Mouse (Mus musculus): ENCODE results near the gene Cypt15. TPM values are rescaled to one million over a fixed set of nuclear protein-coding genes. Genes with fewer than 3 reads are reported as not detected.
"Not testable (repeated sequence)": the region's sequence is repeated elsewhere in the genome, so short reads cannot be mapped to it uniquely, and the experiment has no call there.

The Cypt15 gene
- polyA plus RNA-seq (2012; rRNA removed) (not detected in 2 replicates), polyA plus RNA-seq (2014; fragmentation: Nextera tagmentation; extraction: Ambion mirVana) (not detected in 2 replicates)

DNA sequence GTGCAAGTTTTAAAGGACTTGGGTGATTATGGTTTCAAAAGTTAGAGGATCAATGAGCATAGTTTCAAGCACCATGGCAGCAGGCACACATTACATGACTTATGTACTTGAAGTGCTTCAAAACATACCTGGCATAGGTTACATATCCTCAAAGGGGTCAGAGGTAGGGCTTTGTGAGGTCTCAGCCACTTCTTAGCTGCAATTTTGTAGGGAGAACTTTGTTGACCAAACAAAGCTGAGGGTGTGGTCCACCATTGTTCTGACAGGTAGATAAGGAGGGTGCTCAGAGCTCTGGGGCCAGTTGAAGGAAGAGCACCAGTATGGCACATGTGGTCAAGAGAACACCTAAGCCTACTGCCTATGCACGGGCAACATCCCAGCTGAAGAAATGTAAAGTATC, at the start of gene Cypt15:
Cypt15 (plus strand) TSS at position 301 of the 400 bp plus-strand sequence.
- ATAC-seq (ENCODE audit: insufficient read depth); H3K27ac ChIP-seq; H3K9ac ChIP-seq (replicated peaks); H3K4me2 ChIP-seq (ENCODE audit: low read depth); H3K27me3 ChIP-seq (ENCODE audit: control insufficient read depth, insufficient read depth, low read length); H3K9me3 ChIP-seq (ENCODE audit: control insufficient read depth, low read length); DNase-seq (ENCODE audit: low read depth in 3 of 3, low spot score in 3 of 3); H3K4me1 ChIP-seq (replicated peaks; ENCODE audit: control insufficient read depth in 2 of 2, insufficient read depth in 2 of 2, low read length in 1 of 2); H3K36me3 ChIP-seq (replicated peaks; ENCODE audit: control insufficient read depth, insufficient read depth, low read depth); H3K4me3 ChIP-seq (ENCODE audit: insufficient read depth in 1 of 2, low read depth in 2 of 2, low read length in 2 of 2): not testable (repeated sequence)
- WGBS (ENCODE audit: insufficient replicate concordance), result 62% methylated on average over 1 of the region's 1 CpGs

DNA sequence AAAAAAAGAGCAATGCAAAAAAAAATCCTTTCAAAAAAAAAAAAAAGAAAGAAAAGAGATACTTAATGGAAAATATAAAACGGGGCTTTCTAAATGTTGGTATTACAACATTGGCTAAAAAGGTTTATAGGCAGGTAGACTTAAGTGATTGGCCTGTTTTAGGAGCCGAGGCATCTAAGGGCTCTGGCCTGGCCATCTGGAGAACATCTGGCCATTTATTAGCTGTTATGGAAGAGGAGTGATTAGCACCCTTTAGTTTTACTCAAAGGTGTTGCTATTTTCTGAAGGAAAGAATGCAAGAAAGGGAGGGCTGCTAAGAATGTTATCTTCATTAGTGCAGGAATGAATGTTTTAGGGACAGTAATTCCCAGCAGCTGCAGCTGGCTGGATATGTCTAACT, 24.9 kb downstream of the Cypt15 start:
- 62% methylated on average over 2 of the region's 2 CpGs for WGBS (ENCODE audit: insufficient replicate concordance)
- no peaks in the 10 kb centered on the region for H3K4me1 ChIP-seq (replicated peaks; ENCODE audit: control insufficient read depth in 2 of 2, insufficient read depth in 2 of 2, low read length in 1 of 2)
- TF ChIP-seq CTCF (IDR thresholded peaks at IDR 0.05; ENCODE audit: low read depth), result no peak
- TF ChIP-seq EP300 (IDR thresholded peaks at IDR 0.05; ENCODE audit: low read depth), result no peak
- H3K4me3 ChIP-seq (ENCODE audit: insufficient read depth in 1 of 2, low read depth in 2 of 2, low read length in 2 of 2), result no peak overlapping the region
- DNase-seq (ENCODE audit: low read depth in 3 of 3, low spot score in 3 of 3) (no peak), ATAC-seq (ENCODE audit: insufficient read depth) (no peak)
- no peaks in the 10 kb centered on the region for H3K27me3 ChIP-seq (ENCODE audit: control insufficient read depth, insufficient read depth, low read length)
- no peaks in the 10 kb centered on the region for H3K9me3 ChIP-seq (ENCODE audit: control insufficient read depth, low read length)
- no peak overlapping the region for H3K9ac ChIP-seq (replicated peaks)
- H3K27ac ChIP-seq, result no peak overlapping the region
- no peaks in the 10 kb centered on the region for H3K36me3 ChIP-seq (replicated peaks; ENCODE audit: control insufficient read depth, insufficient read depth, low read depth)
- H3K4me2 ChIP-seq (ENCODE audit: low read depth), result no peak overlapping the region

DNA sequence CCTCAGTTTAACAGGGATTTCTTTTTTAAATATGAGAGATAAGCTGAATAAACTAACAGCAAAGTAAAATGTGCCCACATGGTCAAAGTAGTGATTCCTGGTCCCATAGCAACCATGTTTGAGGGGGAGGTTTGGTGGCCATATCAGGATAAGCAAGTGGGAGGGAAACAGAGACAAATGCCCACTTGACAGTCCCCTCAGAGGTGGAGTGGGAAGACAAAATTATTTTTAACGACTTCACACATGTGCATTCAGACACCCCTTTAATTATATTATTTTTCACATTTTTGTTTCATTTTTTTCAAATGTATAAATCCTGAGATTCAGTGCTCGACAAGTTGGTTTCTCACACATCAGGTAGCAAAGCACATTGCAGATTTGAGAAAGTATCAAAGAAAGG, 32.8 kb downstream of the Cypt15 start:
- H3K27me3 ChIP-seq (ENCODE audit: control insufficient read depth, insufficient read depth, low read length), result no peaks in the 10 kb centered on the region
- no peaks in the 10 kb centered on the region for H3K4me1 ChIP-seq (replicated peaks; ENCODE audit: control insufficient read depth in 2 of 2, insufficient read depth in 2 of 2, low read length in 1 of 2)
- DNase-seq (ENCODE audit: low read depth in 3 of 3, low spot score in 3 of 3) (no peak), ATAC-seq (ENCODE audit: insufficient read depth) (no peak)
- no peak overlapping the region for H3K27ac ChIP-seq
- no peak overlapping the region for H3K4me2 ChIP-seq (ENCODE audit: low read depth)
- H3K9ac ChIP-seq (replicated peaks), result no peak overlapping the region
- no peak overlapping the region for H3K4me3 ChIP-seq (ENCODE audit: insufficient read depth in 1 of 2, low read depth in 2 of 2, low read length in 2 of 2)
- TF ChIP-seq CTCF (IDR thresholded peaks at IDR 0.05; ENCODE audit: low read depth), result no peak
- TF ChIP-seq EP300 (IDR thresholded peaks at IDR 0.05; ENCODE audit: low read depth), result no peak
- WGBS (ENCODE audit: insufficient replicate concordance), result 27% methylated on average over 2 of the region's 2 CpGs
- H3K9me3 ChIP-seq (ENCODE audit: control insufficient read depth, low read length), result no peaks in the 10 kb centered on the region
- no peaks in the 10 kb centered on the region for H3K36me3 ChIP-seq (replicated peaks; ENCODE audit: control insufficient read depth, insufficient read depth, low read depth)

DNA sequence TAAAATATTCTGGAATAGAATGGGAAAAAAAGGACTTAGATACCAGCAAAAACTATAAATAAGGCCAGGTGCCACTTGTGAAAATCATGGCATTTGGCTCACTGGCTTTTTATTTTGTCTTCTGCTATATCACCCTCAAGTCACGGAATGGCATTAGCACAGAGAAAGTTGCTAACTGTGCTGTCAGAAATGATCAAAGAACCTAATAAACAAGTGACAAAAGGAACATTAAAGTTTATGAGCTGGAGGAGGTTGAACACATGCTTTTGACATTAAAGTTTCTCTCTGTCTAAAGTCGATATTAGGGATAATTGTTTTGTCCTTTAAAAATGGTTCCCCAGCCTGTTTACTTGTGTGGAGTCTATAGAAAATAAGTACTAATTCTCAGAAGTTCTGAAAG, 37.7 kb downstream of the Cypt15 start:
- no peak for DNase-seq (ENCODE audit: low read depth in 3 of 3, low spot score in 3 of 3)
- H3K9ac ChIP-seq (replicated peaks), result no peak overlapping the region
- H3K27me3 ChIP-seq (ENCODE audit: control insufficient read depth, insufficient read depth, low read length), result no peaks in the 10 kb centered on the region
- H3K36me3 ChIP-seq (replicated peaks; ENCODE audit: control insufficient read depth, insufficient read depth, low read depth), result no peaks in the 10 kb centered on the region
- no peak overlapping the region for H3K4me3 ChIP-seq (ENCODE audit: insufficient read depth in 1 of 2, low read depth in 2 of 2, low read length in 2 of 2)
- no peak for ATAC-seq (ENCODE audit: insufficient read depth)
- H3K4me1 ChIP-seq (replicated peaks; ENCODE audit: control insufficient read depth in 2 of 2, insufficient read depth in 2 of 2, low read length in 1 of 2), result no peaks in the 10 kb centered on the region
- H3K27ac ChIP-seq, result no peak overlapping the region
- WGBS (ENCODE audit: insufficient replicate concordance), result 45% methylated on average over 2 of the region's 2 CpGs
- TF ChIP-seq CTCF (IDR thresholded peaks at IDR 0.05; ENCODE audit: low read depth) (no peak), EP300 (IDR thresholded peaks at IDR 0.05; ENCODE audit: low read depth) (no peak)
- H3K9me3 ChIP-seq (ENCODE audit: control insufficient read depth, low read length), result no peaks in the 10 kb centered on the region
- H3K4me2 ChIP-seq (ENCODE audit: low read depth), result no peak overlapping the region
